Mouse (Mus musculus) G1E (cell line): Measurements from ENCODE around the gene Sult4a1. TPM values are rescaled to one million over a fixed set of nuclear protein-coding genes. Genes with fewer than 3 reads are reported as not detected.
"Not testable (repeated sequence)": the region's sequence is repeated elsewhere in the genome, so short reads cannot be mapped to it uniquely, and the experiment has no call there.

ENCODE experiments used
- ATAC-seq: 2 replicates; pipeline ENCODE4 v1.8.0; 2016; ENCODE audit warnings: mild to moderate bottlenecking; ENCODE audit not compliant: insufficient number of reproducible peaks, poor library complexity, low FRiP score, severe bottlenecking; ENCODE audit errors: extremely low read depth
- DNase-seq: peaks from one replicate; pipeline ENCODE4 v3.0.0; 2012; ENCODE audit warnings: low spot score
- H3K27me3 ChIP-seq: 2 replicates; pipeline ENCODE4 v1.6.1; 2012; ENCODE audit warnings: mild to moderate bottlenecking, low read length, inconsistent platforms; ENCODE audit not compliant: insufficient read depth
- H3K36me3 ChIP-seq: replicated peaks from 2 replicates; pipeline ENCODE3; 2012; ENCODE audit warnings: mild to moderate bottlenecking, inconsistent platforms
- H3K4me1 ChIP-seq: 2 replicates; pipeline ENCODE4 v1.6.1; 2012; ENCODE audit warnings: low read depth, low read length, inconsistent platforms, mixed read lengths; ENCODE audit not compliant: insufficient read depth
- H3K4me3 ChIP-seq: 2 replicates; pipeline ENCODE4 v1.5.1; 2012; ENCODE audit warnings: low read depth, mild to moderate bottlenecking, inconsistent platforms, low read length, moderate library complexity, mixed read lengths
- H3K9me3 ChIP-seq: replicated peaks from 2 replicates; pipeline ENCODE4 v1.6.1; 2012; ENCODE audit warnings: inconsistent platforms
- CTCF ChIP-seq: IDR thresholded peaks from 2 replicates; pipeline ENCODE4 v1.5.1; 2012; ENCODE audit warnings: low read depth, low read length, inconsistent platforms, mixed read lengths
- GATA1 ChIP-seq: IDR thresholded peaks from 2 replicates; pipeline ENCODE4 v1.6.1; 2012; ENCODE audit warnings: borderline replicate concordance, low read length, inconsistent platforms, mixed read lengths
- GATA2 ChIP-seq: IDR thresholded peaks from 2 replicates; pipeline ENCODE4 v1.6.1; 2012; ENCODE audit warnings: low read depth, low read length, inconsistent platforms, borderline replicate concordance
- POLR2AphosphoS5 ChIP-seq: IDR thresholded peaks from 2 replicates; pipeline ENCODE4 v1.6.1; 2012; ENCODE audit warnings: low read depth, low read length, inconsistent platforms; ENCODE audit not compliant: insufficient replicate concordance
- TAL1 ChIP-seq: conservative IDR thresholded peaks from 2 replicates; pipeline ENCODE4 v1.6.1; 2012; ENCODE audit warnings: low read depth, low read length, inconsistent platforms, mixed read lengths
- polyA plus RNA-seq: library from polyadenylated mRNA; stranded (reverse); fragments of >175 nt; gene quantifications from 2 replicates; pipeline ENCODE4 v1.2.3, GENCODE M21; 2012
- total RNA-seq, 2 experiments: library from RNA; stranded (forward) in 1 of 2; stranded (reverse) in 1 of 2; fragments of 200-1000 nt in 1 of 2; fragments of >200 nt in 1 of 2; fragmentation: Nextera tagmentation in 1 of 2; gene quantifications; 2 replicates each; pipeline ENCODE4 v1.2.3; 2014 to 2017

Sult4a1 gene
- total and polyA plus RNA-seq, 3 experiments: not detected

- no peaks in the 10 kb centered on the region for H3K27me3 ChIP-seq
- no peak for ATAC-seq
- no peak for DNase-seq
Observed at GRCm38 (mm10) chr15:84105924-84106500, 458 bp upstream of the Sult4a1 start.

GRCm38 (mm10) chr15:84104626-84105025 lies 928 bp downstream of the Sult4a1 start:
- TF ChIP-seq GATA1: no peak
- no peak for TF ChIP-seq TAL1
- no peak for TF ChIP-seq POLR2AphosphoS5
- TF ChIP-seq CTCF: no peak
- no peak overlapping the region for H3K4me3 ChIP-seq
- H3K27me3 ChIP-seq: no peaks in the 10 kb centered on the region
- DNase-seq (no peak), ATAC-seq (no peak)
- no peaks in the 10 kb centered on the region for H3K36me3 ChIP-seq
- peaks cover 86% of the 10 kb centered on the region for H3K9me3 ChIP-seq
- no peaks in the 10 kb centered on the region for H3K4me1 ChIP-seq

More at GRCm38 (mm10) chr15:84105924-84106500, 458 bp upstream of the Sult4a1 start:
- no peak overlapping the region for H3K4me3 ChIP-seq
- H3K4me1 ChIP-seq: no peaks in the 10 kb centered on the region
- H3K36me3 ChIP-seq: no peaks in the 10 kb centered on the region
- TF ChIP-seq GATA1 (no peak), GATA2 (no peak), TAL1 (no peak), CTCF (no peak), POLR2AphosphoS5 (no peak)
- peaks cover 88% of the 10 kb centered on the region for H3K9me3 ChIP-seq

GRCm38 (mm10) chr15:84097536-84097935 lies 8.0 kb downstream of the Sult4a1 start:
- H3K27me3 ChIP-seq, H3K4me1 ChIP-seq, H3K4me3 ChIP-seq, H3K36me3 ChIP-seq, DNase-seq, ATAC-seq: not testable (repeated sequence)
- peaks cover 65% of the 10 kb centered on the region for H3K9me3 ChIP-seq

GRCm38 (mm10) chr15:84096051-84096450 lies 9.5 kb downstream of the Sult4a1 start:
- TF ChIP-seq POLR2AphosphoS5: no peak
- no peak for TF ChIP-seq GATA2
- no peak for TF ChIP-seq GATA1
- no peak for TF ChIP-seq CTCF
- no peak for TF ChIP-seq TAL1
- no peak overlapping the region for H3K4me3 ChIP-seq
- H3K36me3 ChIP-seq: no peaks in the 10 kb centered on the region
- H3K9me3 ChIP-seq: peaks cover 64% of the 10 kb centered on the region
- DNase-seq (no peak), ATAC-seq (no peak)
- no peaks in the 10 kb centered on the region for H3K27me3 ChIP-seq
- no peaks in the 10 kb centered on the region for H3K4me1 ChIP-seq

- no peak for ATAC-seq
- H3K27me3 ChIP-seq: no peaks in the 10 kb centered on the region
- H3K4me3 ChIP-seq: no peak overlapping the region
- H3K9me3 ChIP-seq: peaks cover 65% of the 10 kb centered on the region
- no peaks in the 10 kb centered on the region for H3K4me1 ChIP-seq
- DNase-seq: no peak
- no peaks in the 10 kb centered on the region for H3K36me3 ChIP-seq
- TF ChIP-seq POLR2AphosphoS5: no peak
- TF ChIP-seq CTCF: no peak
- no peak for TF ChIP-seq TAL1
- no peak for TF ChIP-seq GATA1
- TF ChIP-seq GATA2: no peak
Observed at GRCm38 (mm10) chr15:84094921-84095320, 10.6 kb downstream of the Sult4a1 start.

GRCm38 (mm10) chr15:84086775-84087174 lies 18.8 kb downstream of the Sult4a1 start:
- Histone ChIP-seq H3K4me1 (no peaks in the 10 kb centered on the region), H3K27me3 (no peaks in the 10 kb centered on the region), H3K4me3 (no peak overlapping the region), H3K9me3 (peaks cover 89% of the 10 kb centered on the region), H3K36me3 (no peaks in the 10 kb centered on the region)
- ATAC-seq (no peak), DNase-seq (no peak)
- no peak for TF ChIP-seq GATA2

- no peaks in the 10 kb centered on the region for H3K4me1 ChIP-seq
- no peaks in the 10 kb centered on the region for H3K27me3 ChIP-seq
- TF ChIP-seq CTCF (no peak), TAL1 (no peak), GATA1 (no peak), POLR2AphosphoS5 (no peak), GATA2 (no peak)
- H3K36me3 ChIP-seq: no peaks in the 10 kb centered on the region
- ATAC-seq (no peak), DNase-seq (no peak)
- H3K4me3 ChIP-seq: no peak overlapping the region
- H3K9me3 ChIP-seq: peaks cover 90% of the 10 kb centered on the region
Observed at GRCm38 (mm10) chr15:84086364-84086763, 19.2 kb downstream of the Sult4a1 start.
